Mouse (Mus musculus) heart, adult 2 months (tissue): ENCODE results near the gene N4bp1. TPM values are rescaled to one million over a fixed set of nuclear protein-coding genes. Genes with fewer than 3 reads are reported as not detected.

Source experiments
- DNase-seq, 2 experiments: peaks; one replicate each; pipeline ENCODE4 v3.0.0; 2021
- H3K27ac ChIP-seq: fragments of 200-600 bp; 2 replicates; pipeline ENCODE4 v1.8.1; 2022
- H3K27me3 ChIP-seq: fragments of 200-500 bp; 2 replicates; pipeline ENCODE4 v1.6.1; 2012; ENCODE audit warnings: mild to moderate bottlenecking, low read length, inconsistent platforms, mixed read lengths; ENCODE audit not compliant: control insufficient read depth, insufficient read depth
- H3K36me3 ChIP-seq: fragments of 200-500 bp; 2 replicates; pipeline ENCODE4 v1.6.1; 2012; ENCODE audit warnings: low read length, inconsistent platforms; ENCODE audit not compliant: control insufficient read depth, insufficient read depth
- H3K4me1 ChIP-seq: fragments of 200-500 bp; 2 replicates; pipeline ENCODE4 v1.6.1; 2011; ENCODE audit warnings: low read length; ENCODE audit not compliant: control insufficient read depth, insufficient read depth
- H3K4me3 ChIP-seq: fragments of 200-600 bp; 2 replicates; pipeline ENCODE4 v1.8.1; 2022
- H3K79me2 ChIP-seq: fragments of 200-500 bp; replicated peaks from 2 replicates; pipeline ENCODE4 v1.6.1; 2012; ENCODE audit warnings: mild to moderate bottlenecking, inconsistent platforms, low read length, moderate library complexity, mixed read lengths; ENCODE audit not compliant: control insufficient read depth, insufficient read depth
- H3K9ac ChIP-seq: fragments of 200-500 bp; 2 replicates; pipeline ENCODE4 v1.6.1; 2012; ENCODE audit warnings: low read depth, mild to moderate bottlenecking, control low read depth, inconsistent platforms, low read length, mixed read lengths
- CTCF ChIP-seq: fragments of 200-600 bp; IDR thresholded peaks from 2 replicates; pipeline ENCODE4 v1.8.1; 2022; ENCODE audit warnings: antibody characterized with exemption, mild to moderate bottlenecking, moderate library complexity
- EP300 ChIP-seq: fragments of 200-500 bp; IDR thresholded peaks from 2 replicates; pipeline ENCODE4 v1.6.1; 2011; ENCODE audit warnings: low read depth, low read length, control low read depth; ENCODE audit not compliant: insufficient read depth
- POLR2A ChIP-seq: fragments of 200-500 bp; IDR thresholded peaks from 2 replicates; pipeline ENCODE4 v1.6.1; 2011; ENCODE audit warnings: mild to moderate bottlenecking, low read depth, low read length, control low read depth; ENCODE audit not compliant: insufficient read depth
- WGBS: fragments of 180-500 bp; shearing (Covaris S2); methylation state at CpG from one replicate; pipeline ENCODE4 v1.1.7; 2018; 5-methylcytosine and 5-hydroxymethylcytosine counted together
- intact Hi-C: fragments of 180-260 bp; cut with DNase I; formaldehyde crosslinking; loops from one replicate; pipeline ENCODE4 v1.15.1; 2025
- long read RNA-seq: library from polyadenylated mRNA; stranded (forward); transcript quantifications from one replicate; pipeline ENCODE4 v2.0.0, GENCODE M21; 2021
- polyA plus RNA-seq: library from polyadenylated mRNA; depleted of rRNA; stranded (reverse); fragments of >200 nt; gene quantifications from 2 replicates; pipeline ENCODE4 v1.2.3, GENCODE M21; 2012; rRNA removed
- total RNA-seq, 2 experiments: library from RNA; stranded (reverse); gene quantifications; 2 replicates each; pipeline ENCODE4 v1.2.3; 2021

N4bp1 gene
- total RNA-seq (10 to 100 TPM; 17.1 to 18.1 TPM), polyA plus RNA-seq (8.9 and 12.7 TPM in 2 replicates)
- long read RNA-seq, full-length matches to known transcripts: 4 of 12 reads
- long read RNA-seq, partial matches to known transcripts: 4 of 12 reads
- long read RNA-seq, other reads (novel, unspliced or antisense): 4 of 12 reads

DNA sequence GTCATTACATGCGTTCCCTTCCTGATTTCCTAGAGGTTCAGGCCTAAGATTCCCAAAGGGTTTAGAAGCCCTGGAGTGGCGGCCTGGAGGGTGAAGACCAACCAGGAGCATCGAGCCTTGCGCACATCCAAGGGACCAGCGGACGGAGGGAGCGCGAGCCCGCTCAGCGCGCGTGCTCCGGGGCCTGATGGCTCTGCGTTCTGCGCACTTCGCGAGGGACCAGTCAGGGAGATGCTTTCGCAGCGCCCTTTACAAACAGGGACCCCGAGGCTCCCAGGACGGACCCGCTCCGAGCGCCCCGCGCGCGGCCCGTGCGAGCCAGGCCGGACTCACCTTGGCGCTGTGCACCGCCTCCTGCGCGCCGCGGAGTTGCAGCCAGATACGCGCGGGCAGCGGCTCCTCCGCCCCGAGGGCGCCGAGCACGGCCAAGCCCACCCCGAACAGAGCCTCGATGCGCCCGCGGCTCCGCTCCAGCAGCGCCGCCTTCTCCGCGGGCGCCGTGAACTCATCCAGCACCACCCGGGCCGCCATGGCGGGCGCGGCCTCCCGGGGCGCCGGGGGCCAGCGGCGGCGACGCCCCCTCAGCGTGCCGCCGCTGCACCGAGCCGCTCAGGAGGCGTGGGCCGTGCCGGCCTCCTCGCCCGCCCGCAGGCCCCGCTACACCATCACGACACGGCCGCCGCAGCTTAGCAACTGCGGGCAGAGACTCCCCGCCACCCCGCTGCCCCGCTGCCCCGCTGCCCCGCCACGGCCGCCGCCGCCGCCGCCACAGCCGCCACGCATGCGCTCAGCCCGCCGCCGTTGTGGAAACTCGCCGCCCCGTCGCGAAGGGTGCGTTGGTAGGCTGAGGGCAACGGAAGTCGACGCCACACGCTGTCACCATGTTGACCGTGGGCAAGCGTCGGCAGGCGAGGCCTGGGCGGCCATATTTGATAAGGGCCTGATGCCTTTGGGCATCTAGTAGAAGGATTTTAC, at the start of gene N4bp1:
Gene N4bp1, minus strand, starts transcription at position 770 of the 975 bp plus-strand sequence.
- no peaks in the 10 kb centered on the region for H3K27me3 ChIP-seq
- peak; percentile 93 to 94 for DNase-seq
- intact Hi-C loops: loop anchor here (5.0 kb wide), 1 partner anchor 262 kb away; the partner anchor contains the start of gene Lonp2
- TF ChIP-seq EP300: peak; percentile 79; the same call in 1 of the 2 replicates
- no peak for TF ChIP-seq CTCF
- peak; percentile 44; the same call in 1 of the 2 replicates for TF ChIP-seq POLR2A
- peaks cover 30% of the 10 kb centered on the region for H3K4me1 ChIP-seq
- peak within 1 kb of the TSS; percentile 81 for H3K4me3 ChIP-seq
- H3K27ac ChIP-seq: peak within 1 kb of the TSS; percentile 90
- peaks cover 4% of the 10 kb centered on the region for H3K36me3 ChIP-seq
- WGBS: under 1% methylated on average over 116 of the region's 119 CpGs
- H3K79me2 ChIP-seq: peaks cover 4% of the 10 kb centered on the region; the same call in 1 of the 2 replicates
- H3K9ac ChIP-seq: peak within 1 kb of the TSS; percentile 93

- Histone ChIP-seq H3K27me3 (no peaks in the 10 kb centered on the region), H3K27ac (no peak overlapping the region), H3K79me2 (no peaks in the 10 kb centered on the region), H3K4me1 (no peaks in the 10 kb centered on the region), H3K36me3 (no peaks in the 10 kb centered on the region), H3K9ac (no peak overlapping the region), H3K4me3 (no peak overlapping the region)
- TF ChIP-seq EP300 (no peak), CTCF (no peak), POLR2A (no peak)
- intact Hi-C loops: loop anchor here (1.0 to 10.0 kb wide), 2 partner anchors 280 to 601 kb away; no protein-coding TSS in a partner anchor
- 69% methylated on average over 5 of the region's 5 CpGs for WGBS
- no peak for DNase-seq
These were observed 49.8 kb upstream of the N4bp1 start for GRCm38 (mm10) chr8:86934841-86935240.

DNA sequence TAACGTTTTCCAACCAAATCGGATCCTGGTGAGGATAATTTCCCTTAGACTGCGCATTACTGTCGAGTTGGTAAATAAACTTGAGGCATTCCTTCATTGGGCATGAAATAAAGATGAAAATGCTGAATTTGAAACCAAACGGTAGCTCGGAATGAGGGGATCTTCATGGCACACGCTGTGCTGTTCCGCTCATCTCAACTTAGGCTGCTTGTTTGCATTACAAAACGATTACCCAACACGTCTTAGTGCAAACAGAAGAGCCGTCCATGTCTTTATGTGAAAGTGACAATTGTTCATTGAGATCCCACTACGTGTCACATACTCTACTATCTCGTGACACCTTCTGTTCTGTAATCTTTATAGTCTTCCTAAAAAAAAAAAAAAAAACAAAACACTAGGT, 49.3 kb upstream of the N4bp1 start:
- Histone ChIP-seq H3K9ac (no peak overlapping the region), H3K27ac (no peak overlapping the region), H3K79me2 (no peaks in the 10 kb centered on the region), H3K4me3 (no peak overlapping the region), H3K27me3 (no peaks in the 10 kb centered on the region), H3K36me3 (no peaks in the 10 kb centered on the region), H3K4me1 (no peaks in the 10 kb centered on the region)
- no peak for TF ChIP-seq CTCF
- TF ChIP-seq POLR2A: no peak
- no peak for TF ChIP-seq EP300
- 74% methylated on average over 13 of the region's 13 CpGs for WGBS
- intact Hi-C loops: loop anchor here (1.0 to 10.0 kb wide), 2 partner anchors 280 to 602 kb away; no protein-coding TSS in a partner anchor
- no peak for DNase-seq

DNA sequence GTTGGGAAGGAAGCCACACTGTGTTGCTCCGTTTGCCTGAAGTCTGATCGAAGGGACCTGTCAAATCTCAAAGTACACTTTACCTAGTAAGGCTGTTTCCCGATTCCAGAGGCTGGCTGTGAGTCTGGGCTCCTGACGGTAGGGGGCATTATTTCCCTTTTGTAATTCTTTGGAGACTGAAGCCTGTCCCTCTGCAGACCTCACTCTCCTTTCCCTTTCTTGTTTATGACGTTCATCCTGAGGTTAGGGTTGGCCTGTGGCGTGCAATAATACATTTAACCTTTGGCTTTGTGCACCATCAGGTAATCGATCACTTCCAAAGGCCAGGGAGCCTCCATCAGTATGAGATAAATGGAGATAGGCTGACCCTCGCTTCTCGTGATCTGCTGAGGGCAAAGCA, 48.8 kb upstream of the N4bp1 start:
- H3K36me3 ChIP-seq: no peaks in the 10 kb centered on the region
- 23% methylated on average over 9 of the region's 9 CpGs for WGBS
- no peak overlapping the region for H3K9ac ChIP-seq
- TF ChIP-seq POLR2A: no peak
- TF ChIP-seq CTCF: peak; percentile 90
- no peak overlapping the region for H3K4me3 ChIP-seq
- no peaks in the 10 kb centered on the region for H3K4me1 ChIP-seq
- H3K79me2 ChIP-seq: no peaks in the 10 kb centered on the region
- peak; percentile 11 to 43 for DNase-seq
- no peaks in the 10 kb centered on the region for H3K27me3 ChIP-seq
- no peak overlapping the region for H3K27ac ChIP-seq
- intact Hi-C loops: loop anchor here (1.0 to 10.0 kb wide), 2 partner anchors 281 to 602 kb away; no protein-coding TSS in a partner anchor

GRCm38 (mm10) chr8:86926237-86926636, 41.2 kb upstream of the N4bp1 start:
- peaks cover 3% of the 10 kb centered on the region for H3K4me1 ChIP-seq
- no peak overlapping the region for H3K4me3 ChIP-seq
- H3K27me3 ChIP-seq: no peaks in the 10 kb centered on the region
- intact Hi-C loops: no loop called here
- TF ChIP-seq POLR2A: no peak
- TF ChIP-seq EP300: no peak
- TF ChIP-seq CTCF: no peak
- H3K9ac ChIP-seq: no peak overlapping the region
- no peaks in the 10 kb centered on the region for H3K36me3 ChIP-seq
- H3K27ac ChIP-seq: no peak overlapping the region
- no peak for DNase-seq
- WGBS: 74% methylated on average over 8 of the region's 8 CpGs
- H3K79me2 ChIP-seq: no peaks in the 10 kb centered on the region

DNA sequence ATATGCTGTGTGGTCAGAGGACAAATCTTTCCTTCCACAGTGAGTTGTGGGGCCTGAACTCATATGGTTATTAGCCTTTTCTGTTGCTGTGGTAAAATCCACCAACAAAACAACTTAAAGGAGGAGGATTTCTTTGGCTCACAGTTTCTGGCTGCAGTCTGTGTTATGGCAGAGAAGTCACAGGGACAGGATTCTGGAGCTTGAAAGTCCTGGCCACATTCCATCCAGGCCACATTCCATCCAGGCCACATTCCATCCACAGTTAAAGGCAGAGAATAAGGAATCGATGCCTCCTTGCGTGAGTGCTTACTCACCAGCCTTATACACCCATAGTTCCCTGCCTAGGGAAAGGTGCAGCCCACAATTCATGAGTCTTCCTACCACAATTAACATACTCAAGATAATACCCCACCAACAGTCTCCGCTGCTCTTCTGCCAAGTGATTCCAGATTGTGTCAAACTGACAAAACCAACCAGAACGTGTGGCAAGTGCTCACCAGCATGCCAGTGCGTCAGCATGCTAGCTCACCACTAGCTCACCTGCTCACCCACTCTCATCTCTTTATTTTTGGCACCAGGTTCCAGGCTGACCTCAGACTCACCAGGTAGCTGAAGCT, 38.3 kb upstream of the N4bp1 start:
- TF ChIP-seq CTCF (no peak), POLR2A (no peak), EP300 (no peak)
- Histone ChIP-seq H3K79me2 (no peaks in the 10 kb centered on the region), H3K4me3 (no peak overlapping the region), H3K4me1 (peaks cover 3% of the 10 kb centered on the region), H3K9ac (no peak overlapping the region), H3K36me3 (no peaks in the 10 kb centered on the region), H3K27ac (no peak overlapping the region), H3K27me3 (no peaks in the 10 kb centered on the region)
- intact Hi-C loops: no loop called here
- 45% methylated on average over 5 of the region's 5 CpGs for WGBS
- DNase-seq: no peak
